Mouse (Mus musculus) frontal cortex, postnatal 36 days (tissue): ENCODE results near the gene Dstn.

Source experiments
- DNase-seq, 2 experiments: peaks; one replicate each; pipeline ENCODE4 v3.0.0; 2022; ENCODE audit warnings: low spot score in 2 of 2

Gene Dstn

DNA sequence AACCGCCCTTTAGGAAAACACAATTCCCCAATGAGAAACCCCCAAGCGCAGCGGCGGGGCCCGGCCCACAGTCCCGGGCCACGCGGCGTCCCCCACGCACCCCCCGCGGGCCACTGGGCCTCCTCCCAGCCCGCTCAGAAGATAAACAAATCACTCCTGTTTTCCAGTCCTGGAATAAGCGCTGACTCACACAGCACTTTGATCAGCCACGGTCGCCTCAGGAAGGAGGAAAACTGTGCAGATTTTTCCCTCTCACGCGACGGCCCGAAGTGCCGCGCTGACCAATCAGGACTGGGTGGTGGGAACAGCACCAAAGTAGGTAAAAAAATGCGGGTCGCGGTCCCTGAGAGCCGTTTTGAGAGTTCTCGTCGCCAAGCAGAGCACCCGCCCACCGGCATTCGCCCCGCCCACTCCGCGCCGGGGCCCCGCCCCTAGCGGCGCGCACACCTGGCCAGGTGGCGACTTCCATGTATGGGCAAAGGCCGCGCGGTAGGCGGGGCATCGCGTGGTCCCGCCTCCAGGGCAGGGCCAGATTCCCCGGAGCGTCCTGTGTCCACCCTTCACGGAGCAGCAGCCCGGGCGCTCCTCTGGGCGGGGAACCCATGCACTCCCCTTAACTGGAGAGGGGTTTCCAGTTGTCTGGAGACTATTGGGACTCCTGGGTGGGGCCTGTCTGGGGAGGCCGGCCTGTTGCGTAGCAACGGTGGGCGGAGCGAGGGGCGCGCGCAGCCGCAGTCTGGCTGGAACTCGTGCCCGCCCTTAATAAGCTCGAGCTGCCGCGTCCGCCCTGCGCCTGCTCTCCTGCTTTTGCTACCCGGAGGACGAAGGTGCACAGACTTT lies at the start of gene Dstn:
Gene Dstn, plus strand, starts transcription at position 561 of the 840 bp plus-strand sequence.
- DNase-seq: peak; percentile 95

DNA sequence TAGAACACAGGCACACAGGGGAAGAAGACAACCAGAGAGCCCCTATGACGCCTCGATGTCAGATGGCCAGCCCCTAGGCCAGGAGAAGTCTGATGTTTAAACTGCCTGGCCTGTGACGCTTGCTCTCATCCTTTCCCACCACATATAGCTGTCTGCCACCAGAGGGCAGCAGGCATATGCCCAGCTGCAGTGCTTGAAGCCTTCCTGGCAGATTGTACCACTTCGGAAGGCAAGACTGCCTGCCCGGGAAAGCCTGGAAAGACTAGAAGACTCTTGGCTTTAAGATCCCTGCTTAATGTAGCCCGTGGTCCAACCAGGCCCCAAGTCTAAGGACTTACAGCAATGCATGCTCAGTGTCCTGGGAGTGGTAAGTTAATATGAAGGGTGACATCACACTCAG lies 47.8 kb upstream of the Dstn start:
- DNase-seq: peak; percentile 65 to 85

DNA sequence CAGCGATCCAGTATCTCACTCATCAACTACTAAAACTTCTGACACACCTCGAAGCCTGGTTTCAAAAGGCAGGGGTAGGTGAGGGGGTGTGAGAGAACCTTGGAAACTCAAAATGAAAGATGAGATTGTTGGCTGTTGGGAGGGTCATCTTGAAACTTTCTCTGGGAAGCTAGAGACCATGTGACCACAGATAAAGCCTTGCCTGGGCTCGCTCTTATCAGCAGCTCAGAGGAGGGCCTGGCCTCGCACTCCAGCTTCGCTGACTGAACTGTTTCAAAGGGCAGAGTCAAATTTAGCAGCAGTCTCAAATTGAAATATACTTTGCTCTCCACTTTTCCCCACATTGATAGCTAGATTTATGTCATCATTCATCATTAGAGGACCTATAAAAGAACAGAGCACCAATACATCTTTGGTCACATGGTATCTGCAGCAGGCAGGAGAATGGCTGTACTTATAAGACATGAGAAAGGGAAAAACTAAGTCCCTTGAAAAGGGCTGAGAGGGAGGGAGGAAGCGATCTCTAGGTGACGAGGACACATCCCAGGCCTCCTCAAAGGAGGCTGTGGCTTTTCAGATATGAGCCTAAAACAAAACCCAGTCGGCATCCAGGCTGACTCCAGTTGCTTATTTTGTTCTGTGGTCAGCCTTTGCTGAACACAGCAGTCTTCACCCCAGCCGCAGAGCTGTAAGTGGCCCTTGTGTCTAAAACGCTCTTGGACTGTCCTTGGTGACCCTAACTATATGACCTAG lies 44.0 kb upstream of the Dstn start:
- no peak for DNase-seq

DNA sequence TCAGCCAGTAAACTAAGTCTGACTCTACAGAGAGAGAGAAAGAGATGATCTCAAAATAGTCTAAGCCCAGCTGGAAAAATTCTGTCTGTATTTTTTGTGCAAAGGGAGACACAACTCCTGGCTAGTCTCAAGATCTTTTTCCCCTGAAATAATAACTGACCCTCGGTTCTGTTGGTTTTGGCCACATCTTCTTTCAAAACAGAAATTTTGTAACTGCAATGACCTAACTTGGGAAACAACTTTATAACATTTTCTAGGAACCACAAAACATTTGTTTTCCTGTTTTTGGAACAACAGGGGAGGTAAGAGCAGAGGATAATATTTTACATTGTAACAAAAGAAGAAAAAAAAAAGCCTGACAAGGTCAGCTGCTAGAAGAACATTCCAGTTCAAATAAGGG lies 39.1 kb upstream of the Dstn start:
- no peak for DNase-seq

DNA sequence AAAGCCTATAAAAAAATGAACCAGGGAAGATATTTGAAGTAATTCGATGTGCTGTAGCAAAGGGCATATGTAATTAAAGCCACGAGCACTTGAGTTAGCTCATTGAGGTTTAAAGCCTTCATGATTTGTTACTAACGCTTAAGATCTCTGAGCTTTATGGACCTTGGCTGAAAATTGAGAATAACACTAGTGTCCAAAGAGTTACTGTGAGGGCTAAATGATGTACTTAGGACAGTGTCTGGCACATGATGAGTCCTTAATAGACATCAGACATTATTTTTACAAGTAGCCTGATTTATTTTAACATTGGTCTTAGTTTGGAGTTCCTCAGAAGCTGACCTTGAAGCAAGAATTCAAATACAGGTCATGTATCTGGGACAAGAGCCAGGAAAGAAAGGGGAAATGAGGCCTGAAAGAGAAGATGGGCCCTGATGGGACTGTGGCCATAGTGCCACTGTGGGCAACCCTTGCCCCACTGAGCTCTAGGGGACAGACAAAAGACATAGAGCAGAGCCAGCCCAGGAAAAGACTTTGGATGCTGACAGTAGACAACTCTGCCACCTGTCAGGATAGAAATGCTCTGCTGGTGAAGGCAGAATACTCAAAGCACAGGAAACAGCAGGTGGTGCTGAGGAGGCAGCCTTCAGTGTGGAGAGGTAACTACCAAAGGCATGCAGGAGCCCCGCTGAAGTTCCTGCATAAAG lies 38.0 kb upstream of the Dstn start:
- no peak for DNase-seq

DNA sequence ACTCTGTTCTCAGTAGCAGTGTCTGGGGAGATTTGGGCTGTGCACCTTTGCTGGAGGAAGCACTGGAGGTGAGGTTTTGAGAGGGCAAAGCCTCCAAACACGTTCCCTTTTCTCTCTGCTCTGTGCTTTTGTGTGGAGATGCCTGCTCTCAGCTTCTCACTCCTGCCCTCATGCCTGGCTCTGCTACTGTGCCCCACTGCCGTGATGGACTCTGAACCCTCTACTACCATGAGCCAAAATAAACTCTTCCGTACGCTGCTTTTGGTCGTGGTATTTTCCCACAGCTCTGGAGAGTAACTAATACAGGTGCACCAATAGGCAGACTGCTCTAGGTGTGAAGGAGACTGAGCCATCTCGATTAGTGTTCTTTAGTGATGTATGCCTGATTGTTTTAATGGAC lies 35.8 kb upstream of the Dstn start:
- DNase-seq: no peak

DNA sequence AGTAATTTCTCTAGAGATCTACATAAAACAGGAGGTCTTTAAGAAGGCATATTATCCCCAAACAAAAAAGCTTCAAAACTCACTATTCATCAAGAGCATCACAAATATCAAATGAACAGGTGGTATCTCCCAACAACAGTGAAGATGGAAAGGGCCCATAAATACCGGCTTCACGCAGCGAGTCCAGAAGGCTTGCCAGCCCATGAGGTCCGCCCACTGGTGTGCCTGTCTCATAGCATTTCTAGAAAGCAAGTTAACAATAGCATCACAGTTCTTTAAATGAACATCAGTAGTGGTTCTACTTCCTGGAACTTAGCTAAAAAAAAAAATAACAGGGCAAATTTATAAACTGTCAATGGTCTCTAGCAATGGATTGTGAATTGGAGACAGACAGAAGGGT lies 33.1 kb upstream of the Dstn start:
- peak in 1 of 2 experiments; percentile 63 for DNase-seq

DNA sequence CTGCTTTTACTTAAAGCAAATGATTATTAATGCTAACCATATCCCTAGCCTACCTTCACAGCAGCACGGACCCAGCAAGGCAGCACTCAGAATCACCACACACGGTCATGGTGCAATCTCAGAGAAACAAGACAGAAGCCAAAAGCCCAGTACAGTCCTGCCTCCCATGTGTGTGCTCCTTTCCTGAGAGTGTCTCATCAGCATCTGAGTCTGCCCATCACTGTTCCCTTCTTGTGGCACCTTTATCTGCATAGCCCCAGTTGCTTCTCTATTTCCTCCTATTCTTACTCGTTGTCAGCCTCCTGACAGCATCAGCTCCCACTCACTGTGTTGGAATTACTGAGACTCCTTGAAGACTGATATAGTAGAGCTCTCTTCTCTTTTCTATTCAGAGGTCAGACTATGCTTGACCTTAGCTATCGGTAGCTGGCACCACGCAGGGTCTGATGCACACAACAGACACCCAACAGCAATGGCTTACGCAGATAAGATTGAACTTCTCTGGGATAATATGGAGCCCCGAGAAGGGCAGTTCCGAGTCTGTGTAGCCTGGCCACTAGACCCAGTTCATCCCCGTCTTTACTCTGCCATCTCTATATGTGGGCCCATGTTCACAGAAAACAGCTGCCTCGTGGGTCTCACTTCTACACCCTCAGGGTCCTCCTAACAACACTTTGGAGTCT lies 32.4 kb upstream of the Dstn start:
- no peak for DNase-seq

DNA sequence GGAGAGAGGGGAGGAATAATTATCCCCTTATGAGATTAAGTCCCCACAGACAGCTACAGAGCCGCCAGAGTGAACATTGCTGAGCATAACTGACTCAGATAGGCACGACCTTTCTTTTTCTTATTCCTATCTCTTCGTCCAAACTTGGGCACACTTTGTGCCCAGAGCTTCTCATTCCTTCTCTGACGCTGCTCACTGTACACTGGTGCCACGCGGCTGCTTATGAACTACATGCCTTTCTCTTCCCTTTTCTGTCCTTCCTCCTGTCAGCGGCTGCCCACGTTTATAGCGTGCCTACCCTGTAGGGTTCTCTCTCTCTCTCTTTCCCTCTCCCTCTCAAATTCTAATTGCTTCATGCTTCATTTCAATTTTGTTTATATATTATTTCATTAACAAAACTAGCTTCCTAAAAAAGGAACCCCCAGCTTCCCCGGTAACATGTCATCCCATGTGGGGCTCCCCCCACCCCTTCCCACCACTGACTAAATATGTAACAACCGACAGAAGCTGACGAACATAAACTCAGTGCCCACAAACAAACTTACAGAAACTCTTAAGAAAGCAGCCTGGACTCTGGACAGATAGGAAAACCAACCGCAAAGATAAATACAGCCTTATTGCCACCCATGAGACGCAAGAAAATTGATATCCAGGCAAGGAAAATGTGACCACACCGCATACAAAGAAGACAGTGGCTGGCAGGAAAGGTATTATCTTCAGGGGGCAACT lies 25.8 kb upstream of the Dstn start:
- DNase-seq: no peak

DNA sequence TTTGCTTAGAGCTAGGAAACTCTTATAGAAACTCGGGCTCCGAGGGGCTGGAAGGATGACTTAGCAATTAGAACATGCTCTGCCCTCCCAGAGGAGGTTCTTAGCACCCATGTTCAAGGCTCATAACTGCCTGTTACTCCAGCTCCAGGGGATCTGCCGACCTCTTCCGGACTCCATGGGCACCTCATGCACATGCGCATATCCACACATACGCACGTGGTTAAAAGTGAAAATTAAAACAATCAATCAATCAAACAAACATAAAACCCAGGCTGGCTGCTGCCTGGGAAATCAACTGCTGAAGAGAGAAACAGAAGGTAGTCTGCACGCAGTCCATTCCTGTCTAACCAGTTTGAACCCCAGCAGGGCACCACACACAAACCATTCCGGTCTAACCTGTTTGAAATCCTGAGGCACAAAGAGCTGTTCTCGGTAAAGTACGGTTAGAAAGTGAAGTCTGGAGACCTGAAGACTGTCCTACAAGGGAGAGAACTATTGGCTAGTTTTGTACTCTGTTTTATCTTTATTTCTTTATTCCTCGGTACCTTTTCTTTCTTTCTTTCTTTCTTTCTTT lies 25.2 kb upstream of the Dstn start:
- DNase-seq: no peak

DNA sequence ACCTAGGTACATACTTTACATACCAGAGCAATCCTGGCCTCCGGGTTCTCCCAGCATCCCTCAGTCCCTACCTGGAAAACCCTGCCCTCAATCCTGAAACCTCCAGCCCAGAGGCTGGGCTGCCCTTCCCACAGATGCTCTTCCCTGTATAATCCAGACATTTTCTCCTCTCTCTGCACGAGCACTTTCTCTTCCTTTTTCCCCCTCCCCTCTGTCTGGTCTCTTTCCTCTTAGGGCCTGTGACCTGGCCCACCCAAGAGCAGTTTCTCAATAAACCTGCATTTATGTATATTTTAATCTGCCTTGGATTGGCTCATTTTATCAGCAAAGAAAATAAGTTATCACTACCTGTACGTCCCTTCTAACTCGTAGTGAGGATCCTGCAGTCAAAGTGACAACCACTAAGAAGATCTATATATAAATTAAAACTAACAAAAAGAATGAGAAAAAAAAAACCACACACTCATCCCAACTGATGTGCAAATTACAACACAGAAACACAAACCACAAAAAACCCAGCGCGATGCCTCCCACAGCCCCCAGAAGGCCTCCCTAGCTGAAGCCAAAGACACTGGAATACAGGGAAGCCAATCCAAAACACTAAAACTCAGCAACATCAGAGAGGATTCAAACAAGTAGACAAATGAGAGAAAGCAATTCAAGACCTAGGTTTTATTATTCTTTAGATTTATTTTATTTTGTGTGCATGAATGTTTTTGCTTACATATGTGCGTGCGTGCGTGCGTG lies 23.6 kb upstream of the Dstn start:
- no peak for DNase-seq

DNA sequence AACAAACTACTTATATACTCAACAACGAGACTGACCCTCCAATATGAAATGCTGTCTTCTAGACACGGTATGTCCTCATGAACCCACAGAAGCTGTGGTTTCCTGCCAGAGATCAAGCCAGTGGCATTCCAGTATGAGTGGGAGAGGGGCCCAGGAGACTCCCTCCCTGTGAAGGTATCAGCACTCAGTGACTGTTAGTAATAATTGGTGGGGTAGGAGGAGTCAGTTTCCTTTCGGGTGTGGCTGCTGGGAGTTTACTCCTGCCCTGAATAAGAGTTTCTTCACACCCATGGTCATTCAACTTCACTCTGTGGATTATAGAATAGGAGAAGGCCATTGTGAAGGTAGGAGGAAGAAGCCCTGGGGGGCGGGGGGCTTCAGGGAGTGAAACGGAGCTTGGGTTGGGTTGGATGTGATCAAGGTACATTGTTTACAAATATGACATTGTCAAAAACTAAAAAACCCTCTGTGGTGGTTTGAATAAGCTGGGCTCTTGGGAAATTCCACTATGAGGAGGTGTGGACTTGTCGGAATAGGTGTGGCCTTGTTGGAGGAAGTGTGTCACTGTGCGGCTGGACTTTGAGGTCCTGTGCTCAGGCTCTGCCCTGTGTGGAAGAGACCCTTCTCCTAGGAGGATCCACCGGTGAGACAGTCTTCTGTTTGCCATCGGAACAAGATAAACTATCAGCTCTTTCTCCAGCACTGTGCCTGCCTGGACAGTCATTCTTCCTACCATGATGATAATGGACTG lies 15.5 kb upstream of the Dstn start:
- DNase-seq: no peak

DNA sequence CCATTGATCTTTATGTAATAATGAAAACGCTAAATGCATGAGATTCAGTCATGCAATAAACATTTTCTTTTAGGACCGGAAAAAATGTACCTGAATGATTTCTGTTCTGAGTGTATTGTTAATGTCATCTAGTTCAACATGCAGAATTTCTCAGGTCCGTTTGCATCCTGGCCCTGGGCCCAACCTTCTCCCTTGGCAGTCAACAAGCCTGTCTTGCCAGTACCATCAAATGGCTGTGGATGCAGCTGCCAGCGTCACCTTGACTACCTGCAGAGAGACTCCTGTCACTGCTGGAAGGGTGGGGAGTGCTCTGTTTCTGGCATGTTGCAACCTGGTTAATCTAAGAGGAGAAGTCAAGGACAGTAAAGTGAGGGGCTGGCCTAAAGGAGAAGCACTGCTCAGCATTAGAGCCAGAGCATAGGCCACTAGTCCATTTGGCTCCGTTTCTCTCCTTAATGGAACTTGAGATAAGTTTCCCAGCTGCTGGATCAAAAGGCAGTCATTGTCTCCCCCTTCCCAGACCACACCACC lies 14.2 kb upstream of the Dstn start:
- DNase-seq: no peak

DNA sequence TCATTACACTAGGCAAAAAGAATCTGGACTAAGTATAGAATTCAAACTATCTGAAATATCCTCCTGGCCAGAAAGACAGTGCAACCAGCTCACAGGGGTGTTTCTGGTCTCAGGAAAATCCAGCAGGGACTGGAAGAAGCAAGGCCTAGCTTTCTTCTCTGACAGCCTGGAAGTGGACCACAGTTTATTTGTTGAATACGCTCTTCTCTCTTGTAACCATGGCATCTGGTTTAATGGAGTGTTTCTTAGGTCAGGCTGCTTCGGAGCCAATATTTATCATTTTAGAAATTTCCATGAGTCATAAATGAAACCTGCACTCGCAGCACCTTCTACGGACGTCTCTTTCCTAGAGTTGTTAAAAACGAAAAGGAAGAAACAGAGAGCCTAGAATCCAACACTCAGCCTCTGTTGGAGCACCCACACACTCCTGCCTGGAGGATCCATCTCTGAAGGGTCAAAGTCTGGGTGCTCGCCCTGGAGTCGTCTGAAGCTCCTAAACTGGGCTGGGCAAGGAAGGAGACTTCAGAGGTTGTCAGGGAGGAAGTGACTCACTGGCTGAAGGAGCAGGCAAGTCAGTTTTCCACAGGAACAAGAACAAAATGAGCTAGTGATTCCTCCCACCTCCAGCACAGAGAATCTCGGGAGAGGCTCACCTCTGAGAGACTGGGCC lies 11.6 kb upstream of the Dstn start:
- DNase-seq: no peak

DNA sequence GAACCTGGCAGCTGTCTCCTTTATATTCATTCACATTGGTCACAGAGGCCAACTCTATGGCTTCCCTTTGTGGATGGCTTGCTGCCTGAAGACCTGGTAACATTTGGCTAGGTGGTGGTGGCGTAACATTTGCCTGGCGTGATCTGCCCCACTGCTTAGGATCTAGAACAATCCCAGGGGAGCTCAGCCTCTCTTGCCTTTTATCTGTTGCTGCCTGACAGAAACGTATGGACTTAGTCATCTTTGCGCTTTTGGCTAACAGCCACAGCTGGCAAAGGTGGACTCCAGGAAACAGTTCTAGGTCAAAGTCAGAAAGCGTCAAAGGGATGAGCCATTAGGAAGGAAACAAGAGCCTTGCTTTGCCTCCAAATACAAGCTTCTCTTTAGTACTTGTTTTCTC lies 10.2 kb upstream of the Dstn start:
- DNase-seq: no peak

DNA sequence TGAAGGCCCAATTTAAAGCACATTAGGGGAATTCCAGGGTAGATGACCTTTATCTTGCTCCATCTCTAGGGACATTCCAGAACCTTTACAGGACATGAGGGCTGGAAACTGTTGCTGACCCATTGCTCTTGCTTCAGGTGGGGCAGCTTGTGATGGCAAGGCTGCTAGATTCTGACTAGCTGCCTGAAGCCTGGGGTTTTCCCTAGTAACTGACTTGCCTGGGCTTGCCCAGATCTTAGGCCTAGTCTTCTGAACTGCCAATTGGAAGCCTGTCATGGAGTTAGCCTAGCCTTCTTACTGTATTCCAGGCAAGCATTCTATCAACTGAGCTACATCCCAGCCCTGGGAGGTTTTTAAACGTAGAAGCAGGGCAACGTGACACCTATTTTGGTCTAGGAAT lies 5.9 kb upstream of the Dstn start:
- no peak for DNase-seq

DNA sequence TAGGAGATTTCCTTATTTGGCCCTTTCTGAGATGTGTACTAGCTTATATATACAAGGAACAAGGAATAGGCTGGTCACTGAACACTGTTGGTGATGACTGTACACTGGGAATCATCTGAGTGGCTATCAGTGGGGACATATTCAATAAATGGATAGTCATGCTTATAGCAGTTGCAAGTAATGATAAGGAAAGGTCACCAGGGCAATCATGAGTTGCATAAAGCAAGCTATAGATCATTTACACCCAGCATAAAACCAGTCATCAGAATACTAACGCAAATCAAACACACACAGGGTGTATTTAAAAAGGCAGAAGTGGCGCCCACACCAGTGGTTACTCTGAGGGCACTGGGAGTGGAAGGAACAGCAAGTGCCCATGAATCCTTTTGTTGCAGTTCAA lies 2.9 kb upstream of the Dstn start:
- no peak for DNase-seq

DNA sequence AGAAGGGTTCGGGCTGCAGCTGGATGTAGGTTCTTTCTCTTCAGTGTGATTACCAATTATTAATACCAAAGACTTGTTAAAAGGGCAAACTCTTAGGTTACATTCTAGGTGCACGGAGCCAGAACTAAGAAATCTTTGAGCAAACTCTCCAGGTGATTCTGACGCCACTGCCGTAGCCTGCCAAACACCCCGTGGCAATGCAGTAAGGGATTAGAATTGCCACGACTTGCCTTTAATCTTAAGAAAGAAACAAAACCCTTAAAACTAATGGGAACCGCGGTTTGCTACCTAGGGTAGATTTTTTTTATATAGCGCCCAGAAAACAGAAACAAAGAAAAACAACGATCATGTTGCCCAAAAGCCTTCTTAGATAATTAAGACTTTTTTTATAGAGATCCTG lies 899 bp upstream of the Dstn start:
- DNase-seq: no peak
